Mouse (Mus musculus): ENCODE results near the gene Wscd2. TPM values are rescaled to one million over a fixed set of nuclear protein-coding genes. Genes with fewer than 3 reads are reported as not detected.

The Wscd2 gene
- polyA plus RNA-seq, 1 experiment = not detected

GRCm38 (mm10) chr5:113504654-113505053 lies 14.5 kb downstream of the Wscd2 start:
- no peak for TF ChIP-seq CEBPB (IDR thresholded peaks at IDR 0.05; ENCODE audit: insufficient read depth, poor library complexity, severe bottlenecking)
- no peak for TF ChIP-seq MAX (IDR thresholded peaks at IDR 0.05; ENCODE audit: low read depth)
- TF ChIP-seq TCF12 (IDR thresholded peaks at IDR 0.05; ENCODE audit: insufficient read depth, poor library complexity, severe bottlenecking) = no peak
- Histone ChIP-seq H3K4me2 (ENCODE audit: low read depth) (no peak overlapping the region), H3K79me2 (ENCODE audit: control insufficient read depth, insufficient read depth) (no peaks in the 10 kb centered on the region), H3K36me3 (ENCODE audit: control insufficient read depth, insufficient read depth) (no peaks in the 10 kb centered on the region), H3ac (ENCODE audit: control insufficient read depth, insufficient read length) (no peak overlapping the region), H3K27me3 (ENCODE audit: control insufficient read depth, insufficient read depth, insufficient read length) (peaks cover 65% of the 10 kb centered on the region), H3K4me3 (no peak overlapping the region)

DNA sequence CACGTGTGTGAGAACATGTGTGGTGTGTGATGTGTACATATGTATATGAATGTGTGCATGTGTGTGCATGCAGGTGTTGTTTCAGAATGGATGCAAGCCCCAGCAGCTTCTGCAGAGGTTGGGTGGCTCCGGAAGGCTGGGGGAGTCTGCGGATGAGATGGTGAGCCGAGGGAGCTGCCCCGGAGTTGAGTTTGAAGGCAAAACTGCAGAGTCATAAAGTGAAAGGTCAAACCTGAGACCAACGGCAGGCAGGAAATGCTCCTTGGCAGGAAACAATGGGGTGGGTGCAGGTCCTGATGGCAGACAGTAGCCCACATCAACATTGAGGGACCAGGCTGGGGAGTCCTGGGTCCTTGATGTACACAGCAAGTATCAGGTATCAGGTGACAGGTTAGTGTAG lies 15.9 kb downstream of the Wscd2 start:
- Histone ChIP-seq H3K36me3 (ENCODE audit: control insufficient read depth, insufficient read depth) (no peaks in the 10 kb centered on the region), H3K4me3 (no peak overlapping the region), H3K4me2 (ENCODE audit: low read depth) (no peak overlapping the region), H3K79me2 (ENCODE audit: control insufficient read depth, insufficient read depth) (no peaks in the 10 kb centered on the region), H3ac (ENCODE audit: control insufficient read depth, insufficient read length) (no peak overlapping the region), H3K27me3 (ENCODE audit: control insufficient read depth, insufficient read depth, insufficient read length) (peaks cover 73% of the 10 kb centered on the region)
- TF ChIP-seq POLR2AphosphoS2 (IDR thresholded peaks at IDR 0.05; ENCODE audit: insufficient read length, low read depth) = no peak
- no peak for TF ChIP-seq E2F4 (IDR thresholded peaks at IDR 0.05; ENCODE audit: insufficient read depth)

GRCm38 (mm10) chr5:113506779-113507178 lies 16.6 kb downstream of the Wscd2 start:
- H3K4me3 ChIP-seq = no peak overlapping the region
- peaks cover 73% of the 10 kb centered on the region for H3K27me3 ChIP-seq (ENCODE audit: control insufficient read depth, insufficient read depth, insufficient read length)
- TF ChIP-seq MAX (IDR thresholded peaks at IDR 0.05; ENCODE audit: low read depth) (no peak), USF1 (IDR thresholded peaks at IDR 0.05; ENCODE audit: low read depth) (no peak), SRF (IDR thresholded peaks at IDR 0.05; ENCODE audit: control insufficient read depth, insufficient read length, low read depth) (no peak), POLR2AphosphoS2 (IDR thresholded peaks at IDR 0.05; ENCODE audit: insufficient read length, low read depth) (no peak), CEBPB (IDR thresholded peaks at IDR 0.05; ENCODE audit: insufficient read depth, poor library complexity, severe bottlenecking) (no peak), TCF12 (IDR thresholded peaks at IDR 0.05; ENCODE audit: insufficient read depth, poor library complexity, severe bottlenecking) (no peak), TCF3 (IDR thresholded peaks at IDR 0.05; ENCODE audit: insufficient read length, low read depth) (no peak), POLR2A (IDR thresholded peaks at IDR 0.05; ENCODE audit: insufficient read length, low read depth) (no peak), MYOD1 (IDR thresholded peaks at IDR 0.05; ENCODE audit: control insufficient read depth in 1 of 3, insufficient read length in 2 of 3, low read depth in 2 of 3) (no peak), MYOG (IDR thresholded peaks at IDR 0.05; ENCODE audit: control insufficient read depth in 1 of 3, insufficient read depth in 1 of 3, insufficient read length in 2 of 3, low read depth in 2 of 3) (no peak), REST (IDR thresholded peaks at IDR 0.05; ENCODE audit: insufficient read depth, insufficient read length) (no peak), E2F4 (IDR thresholded peaks at IDR 0.05; ENCODE audit: insufficient read depth) (no peak)
- no peaks in the 10 kb centered on the region for H3K36me3 ChIP-seq (ENCODE audit: control insufficient read depth, insufficient read depth)
- H3K4me2 ChIP-seq (ENCODE audit: low read depth) = no peak overlapping the region
- no peaks in the 10 kb centered on the region for H3K79me2 ChIP-seq (ENCODE audit: control insufficient read depth, insufficient read depth)
- H3ac ChIP-seq (ENCODE audit: control insufficient read depth, insufficient read length) = no peak overlapping the region

DNA sequence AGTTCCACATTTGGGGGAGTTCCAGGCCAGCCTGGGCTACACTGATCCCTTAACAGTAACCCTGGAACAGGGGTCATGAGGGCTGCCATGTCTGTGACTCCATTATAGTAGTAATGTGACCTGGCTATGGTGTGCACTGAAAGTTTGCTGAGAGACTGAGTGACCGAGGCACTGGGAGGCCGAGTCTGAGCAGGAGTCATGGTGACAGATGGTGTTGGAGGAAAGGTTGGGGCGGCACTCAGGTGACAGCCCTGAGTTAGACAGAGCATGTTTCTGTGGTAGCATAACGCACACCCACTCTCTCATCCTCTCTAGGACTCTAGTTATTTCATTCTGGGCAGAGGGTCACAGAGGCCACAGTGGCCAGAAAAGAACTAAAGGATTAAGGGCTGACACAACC lies 19.0 kb downstream of the Wscd2 start:
- Histone ChIP-seq H3K27me3 (ENCODE audit: control insufficient read depth, insufficient read depth, insufficient read length) (peaks cover 75% of the 10 kb centered on the region), H3K79me2 (ENCODE audit: control insufficient read depth, insufficient read depth) (no peaks in the 10 kb centered on the region), H3K36me3 (ENCODE audit: control insufficient read depth, insufficient read depth) (no peaks in the 10 kb centered on the region), H3K4me2 (ENCODE audit: low read depth) (no peak overlapping the region), H3ac (ENCODE audit: control insufficient read depth, insufficient read length) (no peak overlapping the region), H3K4me3 (no peak overlapping the region)
- no peak for TF ChIP-seq MYOG (IDR thresholded peaks at IDR 0.05; ENCODE audit: control insufficient read depth in 1 of 3, insufficient read depth in 1 of 3, insufficient read length in 2 of 3, low read depth in 2 of 3)
- no peak for TF ChIP-seq TCF12 (IDR thresholded peaks at IDR 0.05; ENCODE audit: insufficient read depth, poor library complexity, severe bottlenecking)
- no peak for TF ChIP-seq MAX (IDR thresholded peaks at IDR 0.05; ENCODE audit: low read depth)
- no peak for TF ChIP-seq POLR2A (IDR thresholded peaks at IDR 0.05; ENCODE audit: insufficient read length, low read depth)
- no peak for TF ChIP-seq REST (IDR thresholded peaks at IDR 0.05; ENCODE audit: insufficient read depth, insufficient read length)
- TF ChIP-seq CEBPB (IDR thresholded peaks at IDR 0.05; ENCODE audit: insufficient read depth, poor library complexity, severe bottlenecking) = no peak
- TF ChIP-seq USF1 (IDR thresholded peaks at IDR 0.05; ENCODE audit: low read depth) = no peak
- no peak for TF ChIP-seq MYOD1 (IDR thresholded peaks at IDR 0.05; ENCODE audit: control insufficient read depth in 1 of 3, insufficient read length in 2 of 3, low read depth in 2 of 3)
- no peak for TF ChIP-seq TCF3 (IDR thresholded peaks at IDR 0.05; ENCODE audit: insufficient read length, low read depth)
- no peak for TF ChIP-seq POLR2AphosphoS2 (IDR thresholded peaks at IDR 0.05; ENCODE audit: insufficient read length, low read depth)
- TF ChIP-seq E2F4 (IDR thresholded peaks at IDR 0.05; ENCODE audit: insufficient read depth) = no peak
- TF ChIP-seq SRF (IDR thresholded peaks at IDR 0.05; ENCODE audit: control insufficient read depth, insufficient read length, low read depth) = no peak

GRCm38 (mm10) chr5:113513640-113514039 lies 23.5 kb downstream of the Wscd2 start:
- Histone ChIP-seq H3K4me3 (no peak overlapping the region), H3K36me3 (ENCODE audit: control insufficient read depth, insufficient read depth) (no peaks in the 10 kb centered on the region), H3K79me2 (ENCODE audit: control insufficient read depth, insufficient read depth) (no peaks in the 10 kb centered on the region), H3K4me2 (ENCODE audit: low read depth) (no peak overlapping the region), H3K27me3 (ENCODE audit: control insufficient read depth, insufficient read depth, insufficient read length) (peaks cover 87% of the 10 kb centered on the region), H3ac (ENCODE audit: control insufficient read depth, insufficient read length) (no peak overlapping the region)
- TF ChIP-seq E2F4 (IDR thresholded peaks at IDR 0.05; ENCODE audit: insufficient read depth) (no peak), MYOG (IDR thresholded peaks at IDR 0.05; ENCODE audit: control insufficient read depth in 1 of 3, insufficient read depth in 1 of 3, insufficient read length in 2 of 3, low read depth in 2 of 3) (no peak), CEBPB (IDR thresholded peaks at IDR 0.05; ENCODE audit: insufficient read depth, poor library complexity, severe bottlenecking) (no peak), MAX (IDR thresholded peaks at IDR 0.05; ENCODE audit: low read depth) (no peak), REST (IDR thresholded peaks at IDR 0.05; ENCODE audit: insufficient read depth, insufficient read length) (no peak)
